Mouse (Mus musculus) spleen, adult 2 months (tissue): ENCODE measurements around the gene Mcts2. TPM values are rescaled to one million over a fixed set of nuclear protein-coding genes. Genes with fewer than 3 reads are reported as not detected.

Experiments
- DNase-seq, 2 experiments: peaks; one replicate each; pipeline versions ENCODE4 v3.0.0 to v3.0.0-alpha.2; 2012 to 2021; ENCODE audit warnings: low spot score in 2 of 2, low read depth in 1 of 2
- H3K27ac ChIP-seq: fragments of 200-500 bp; 2 replicates; pipeline ENCODE4 v1.5.1; 2012; ENCODE audit warnings: low read length, inconsistent platforms; ENCODE audit not compliant: insufficient read depth
- H3K27me3 ChIP-seq: fragments of 200-500 bp; 2 replicates; pipeline ENCODE4 v1.6.1; 2012; ENCODE audit warnings: mild to moderate bottlenecking, moderate library complexity, low read length, inconsistent platforms; ENCODE audit not compliant: control insufficient read depth, insufficient read depth
- H3K36me3 ChIP-seq: fragments of 200-500 bp; 2 replicates; pipeline ENCODE4 v1.6.1; 2012; ENCODE audit warnings: mild to moderate bottlenecking, low read length, inconsistent platforms; ENCODE audit not compliant: control insufficient read depth, insufficient read depth
- H3K4me1 ChIP-seq: fragments of 200-500 bp; 2 replicates; pipeline ENCODE4 v1.6.1; 2011; ENCODE audit warnings: inconsistent platforms; ENCODE audit not compliant: control insufficient read depth, insufficient read depth, insufficient read length
- H3K4me3 ChIP-seq: fragments of 200-500 bp; 2 replicates; pipeline ENCODE4 v1.5.1; 2011; ENCODE audit warnings: mild to moderate bottlenecking, inconsistent platforms; ENCODE audit not compliant: insufficient read depth, insufficient read length; ENCODE audit errors: extremely low read depth
- CTCF ChIP-seq: fragments of 200-500 bp; IDR thresholded peaks from 2 replicates; pipeline ENCODE4 v1.5.1; 2011; ENCODE audit warnings: mild to moderate bottlenecking, inconsistent platforms; ENCODE audit not compliant: insufficient read depth, insufficient read length, insufficient replicate concordance; ENCODE audit errors: extremely low read depth
- POLR2A ChIP-seq: fragments of 200-500 bp; IDR thresholded peaks from 2 replicates; pipeline ENCODE4 v1.6.1; 2011; ENCODE audit warnings: low read depth, low read length, inconsistent platforms
- WGBS: fragments of 180-500 bp; shearing (Covaris S2); methylation state at CpG from one replicate; pipeline ENCODE4 v1.1.7; 2018; 5-methylcytosine and 5-hydroxymethylcytosine counted together
- polyA plus RNA-seq: library from polyadenylated mRNA; depleted of rRNA; stranded (reverse); fragments of >200 nt; gene quantifications from 2 replicates; pipeline ENCODE4 v1.2.3, GENCODE M21; 2012; rRNA removed

Mcts2 gene
- polyA plus RNA-seq, 1 experiment = 1.5 TPM

- no peak for DNase-seq
- WGBS = 2% methylated on average over 22 of the region's 22 CpGs
- H3K4me1 ChIP-seq = peaks cover 18% of the 10 kb centered on the region
These were observed 49.9 kb downstream of the Mcts2 start for GRCm38 (mm10) chr2:152736748-152737147.

More at GRCm38 (mm10) chr2:152736748-152737147, 49.9 kb downstream of the Mcts2 start:
- H3K4me3 ChIP-seq = peak overlapping the region; percentile 56
- peak overlapping the region; percentile 51; the same call in 1 of the 2 replicates for H3K27ac ChIP-seq
- no peaks in the 10 kb centered on the region for H3K36me3 ChIP-seq
- peaks cover 16% of the 10 kb centered on the region for H3K27me3 ChIP-seq
- no peak for TF ChIP-seq CTCF
- TF ChIP-seq POLR2A = no peak

Other genes starting within 250 kb of the Mcts2 start
- gene Defb23, start 222.4 kb upstream of the Mcts2 start, polyA plus RNA-seq = not detected in 2 replicates
- gene Defb20, start 210.0 kb upstream of the Mcts2 start, polyA plus RNA-seq = not detected in 2 replicates
- gene Defb22, start 196.9 kb upstream of the Mcts2 start, polyA plus RNA-seq = not detected in 2 replicates
- gene Defb26, start 175.3 kb upstream of the Mcts2 start, polyA plus RNA-seq = not detected in 2 replicates
- gene Defb28, start 168.8 kb upstream of the Mcts2 start, polyA plus RNA-seq = not detected in 2 replicates
- gene Defb29, start 146.9 kb upstream of the Mcts2 start, polyA plus RNA-seq = not detected in 2 replicates
- not detected in 2 replicates for gene Gm17416, start 117.7 kb upstream of the Mcts2 start, polyA plus RNA-seq
- gene Defb21, start 114.3 kb upstream of the Mcts2 start, polyA plus RNA-seq = not detected in 2 replicates
- not detected in 2 replicates for gene Defb19, start 106.7 kb upstream of the Mcts2 start, polyA plus RNA-seq
- gene Defb45, start 87.6 kb upstream of the Mcts2 start, polyA plus RNA-seq = not detected in 2 replicates
- not detected in 2 replicates for gene Defb36, start 82.7 kb upstream of the Mcts2 start, polyA plus RNA-seq
- 0.65 TPM in 1 of 2 replicates, not detected in the other for gene Defb25, start 64.0 kb upstream of the Mcts2 start, polyA plus RNA-seq
- 8.6 and 9.8 TPM in 2 replicates for gene Rem1, start 60.1 kb upstream of the Mcts2 start, polyA plus RNA-seq
- gene H13, start 17.6 kb upstream of the Mcts2 start, polyA plus RNA-seq = 82.8 and 145 TPM in 2 replicates
- 53.5 and 84.4 TPM in 2 replicates for gene Id1, start 49.2 kb downstream of the Mcts2 start, polyA plus RNA-seq
- gene Cox4i2, start 67.1 kb downstream of the Mcts2 start, polyA plus RNA-seq = 0.56 and 0.59 TPM in 2 replicates
- 36.2 and 57.4 TPM in 2 replicates for gene Bcl2l1, start 144.7 kb downstream of the Mcts2 start, polyA plus RNA-seq
- 2.0 and 2.2 TPM in 2 replicates for gene Tpx2, start 160.9 kb downstream of the Mcts2 start, polyA plus RNA-seq
- 0.23 and 0.34 TPM in 2 replicates for gene Mylk2, start 224.3 kb downstream of the Mcts2 start, polyA plus RNA-seq
- 12.6 and 20.1 TPM in 2 replicates for gene Foxs1, start 246.2 kb downstream of the Mcts2 start, polyA plus RNA-seq